Mouse (Mus musculus): ENCODE results near the gene Snhg11.
"Not testable (repeated sequence)": the region's sequence is repeated elsewhere in the genome, so short reads cannot be mapped to it uniquely, and the experiment has no call there.

Snhg11 gene

GRCm38 (mm10) chr2:158369474-158370172, 5.8 kb upstream of the Snhg11 start:
- DNase-seq (ENCODE audit: low spot score in 2 of 2), result no peak

GRCm38 (mm10) chr2:158370173-158370550, 5.3 kb upstream of the Snhg11 start:
- DNase-seq (ENCODE audit: low spot score in 2 of 2), result no peak

DNA sequence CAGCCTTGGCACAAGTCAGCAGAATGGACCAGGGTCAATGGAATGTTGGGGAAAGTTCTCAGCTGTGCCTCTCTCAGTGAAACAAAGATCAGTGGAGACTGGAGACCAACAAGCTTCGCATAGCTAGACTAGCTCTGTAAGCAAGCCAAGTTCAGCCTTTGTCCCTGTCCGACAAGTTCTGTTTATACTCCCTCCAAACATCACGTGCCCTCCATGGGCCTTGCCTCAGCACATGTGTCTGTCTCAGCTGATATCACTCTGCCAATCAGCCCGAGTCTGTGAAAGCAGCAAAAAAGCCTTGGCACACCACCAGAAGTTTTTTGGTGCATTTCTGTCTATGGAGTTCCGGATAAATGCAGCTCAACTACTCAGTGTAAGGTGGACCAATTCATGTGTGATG, 2.4 kb upstream of the Snhg11 start:
- peak in 1 of 2 experiments; percentile 22 for DNase-seq (ENCODE audit: low spot score in 2 of 2)

GRCm38 (mm10) chr2:158373516-158373915, 1.9 kb upstream of the Snhg11 start:
- no peak for DNase-seq (ENCODE audit: low spot score in 2 of 2)

DNA sequence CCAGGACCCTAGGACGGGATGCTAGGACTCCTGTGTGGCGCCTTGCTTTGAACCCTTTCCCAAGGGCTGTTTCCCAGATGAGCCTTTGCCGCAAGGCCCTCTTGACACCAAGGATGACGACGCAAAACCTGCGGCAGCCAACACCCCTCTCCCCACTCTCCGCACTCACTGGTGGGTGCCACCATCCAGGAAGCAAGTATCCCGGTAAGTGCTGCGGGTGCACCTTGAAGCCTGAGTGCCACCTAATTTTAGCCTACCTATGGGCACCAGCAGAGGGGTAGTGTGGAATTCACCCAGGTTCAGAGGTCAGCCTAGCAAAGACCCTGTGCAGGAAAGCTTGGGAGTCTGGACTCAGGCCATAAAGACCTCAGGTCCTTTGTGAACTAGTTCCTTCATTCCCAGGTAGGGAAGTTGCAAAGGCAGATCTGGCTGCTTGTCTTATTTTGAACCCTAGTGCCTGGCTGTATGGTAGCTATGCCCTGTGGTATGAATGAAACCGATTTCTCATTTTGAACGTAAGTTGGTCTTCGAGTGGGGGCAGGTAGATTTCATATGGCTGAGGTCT, 767 bp downstream of the Snhg11 start:
- DNase-seq (ENCODE audit: low spot score in 2 of 2), result no peak

- no peak for DNase-seq (ENCODE audit: low spot score in 2 of 2)
Measured at GRCm38 (mm10) chr2:158376798-158377197, 1.4 kb downstream of the Snhg11 start.

GRCm38 (mm10) chr2:158377811-158378210, 2.4 kb downstream of the Snhg11 start:
- DNase-seq (ENCODE audit: low spot score in 2 of 2), result no peak

DNA sequence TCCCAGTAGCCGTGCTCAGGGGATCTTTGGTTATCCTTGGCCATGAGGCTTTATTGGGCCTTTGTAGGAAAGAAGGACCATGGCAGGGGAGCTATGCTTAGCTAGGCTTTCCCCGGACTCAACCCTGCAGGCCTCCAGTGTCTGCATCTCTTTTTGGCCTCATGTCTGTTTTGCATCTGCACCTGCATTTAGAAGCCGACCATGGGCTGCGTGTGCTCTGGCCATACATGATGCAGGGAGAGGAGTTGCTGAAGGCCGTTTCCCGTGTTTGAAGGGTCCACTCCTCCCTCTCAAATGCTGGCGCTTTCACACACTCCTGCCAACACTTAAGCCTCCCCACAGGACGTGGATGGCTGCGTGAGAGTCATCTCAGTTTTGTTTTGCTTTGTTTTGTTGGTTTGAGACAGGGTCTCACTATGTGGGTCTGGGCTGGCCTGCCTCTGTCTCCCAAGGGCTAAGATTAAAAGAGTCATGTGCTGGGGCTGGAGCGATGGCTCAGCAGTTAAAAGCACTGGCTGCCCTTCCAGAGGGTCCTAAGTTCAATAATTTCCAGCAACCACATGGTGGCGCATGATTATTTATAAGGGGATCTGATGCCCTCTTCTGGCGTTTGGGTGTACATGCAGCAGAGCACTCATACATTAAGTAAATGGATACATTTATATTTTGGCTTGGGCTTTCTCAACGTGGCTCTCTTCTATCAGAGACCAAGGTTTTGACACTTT, 4.1 kb downstream of the Snhg11 start:
- DNase-seq (ENCODE audit: low spot score in 2 of 2), result no peak

DNA sequence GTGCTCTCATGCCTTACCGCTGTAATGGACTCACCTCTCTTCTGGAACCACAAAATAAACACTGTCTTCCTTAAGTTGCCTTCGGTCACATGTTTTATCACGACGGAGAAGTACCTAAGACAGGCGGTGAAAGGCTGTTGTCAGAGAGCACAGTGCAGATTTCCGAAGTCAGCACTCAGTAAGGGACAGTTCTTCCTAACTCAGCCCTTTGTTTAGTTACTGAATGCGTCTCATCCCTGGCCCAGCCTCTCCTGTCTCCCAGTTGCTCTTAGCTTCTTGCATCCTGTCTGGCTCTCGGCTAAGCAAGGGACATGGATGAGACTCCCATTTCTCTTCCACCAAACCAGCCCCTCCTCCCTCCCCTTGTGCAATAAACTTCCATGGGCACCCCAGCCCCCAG, 10.6 kb downstream of the Snhg11 start:
- DNase-seq (ENCODE audit: low spot score in 2 of 2), result no peak

GRCm38 (mm10) chr2:158389421-158389820, 14.0 kb downstream of the Snhg11 start:
- no peak for DNase-seq (ENCODE audit: low spot score in 2 of 2)

- DNase-seq (ENCODE audit: low spot score in 2 of 2), result no peak
Measured at GRCm38 (mm10) chr2:158396369-158396768, 20.9 kb downstream of the Snhg11 start.

- DNase-seq (ENCODE audit: low spot score in 2 of 2), result not testable (repeated sequence)
Measured at GRCm38 (mm10) chr2:158397140-158397539, 21.7 kb downstream of the Snhg11 start.

DNA sequence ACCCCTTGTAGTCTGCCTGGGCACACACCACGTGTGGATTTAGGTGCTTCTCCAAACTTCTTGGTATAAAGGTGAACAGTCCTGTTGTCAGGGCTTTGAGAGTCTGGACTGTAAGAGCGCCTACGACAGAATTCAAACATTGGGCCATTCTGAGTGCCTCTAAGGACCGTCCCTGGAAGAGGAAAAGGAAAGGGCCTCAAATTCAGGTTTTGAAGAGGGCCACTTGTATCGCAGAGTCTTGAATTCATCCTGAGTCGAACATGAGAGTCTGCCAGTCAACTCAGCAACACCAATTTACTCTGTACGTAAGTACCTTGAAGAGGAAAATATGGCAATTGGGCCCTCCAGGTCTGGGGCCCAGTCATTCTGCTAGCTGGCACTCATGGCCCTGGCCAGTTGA, 27.5 kb downstream of the Snhg11 start:
- no peak for DNase-seq (ENCODE audit: low spot score in 2 of 2)

GRCm38 (mm10) chr2:158408997-158409594, 33.7 kb downstream of the Snhg11 start:
- DNase-seq (ENCODE audit: low spot score in 2 of 2), result no peak

DNA sequence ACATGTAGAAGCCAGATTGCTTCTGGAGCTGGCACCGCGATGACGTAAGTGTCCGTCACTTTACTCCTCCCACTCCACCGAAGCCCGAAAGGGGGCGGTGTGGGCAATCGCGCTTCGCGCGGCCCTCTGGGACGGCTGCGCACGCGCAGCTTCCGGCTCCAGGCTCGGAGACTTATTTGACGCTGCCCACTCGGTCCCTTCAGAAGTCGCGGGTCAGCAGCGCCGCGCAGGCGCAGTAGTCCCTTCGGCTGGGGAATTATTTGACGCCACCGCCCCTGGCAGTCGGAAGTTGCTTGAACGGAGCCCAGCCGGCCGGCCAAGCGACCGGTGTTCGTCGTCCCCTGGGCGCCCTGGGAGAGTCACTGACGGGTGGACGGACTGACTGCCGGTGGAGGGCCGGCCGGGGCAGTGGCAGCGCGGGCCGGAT, 34.2 kb downstream of the Snhg11 start, which contains the start of gene Ralgapb:
TSS of gene Ralgapb (plus strand) at position 254 of the 427 bp plus-strand sequence.
- peak; percentile 95 to 99 for DNase-seq (ENCODE audit: low spot score in 2 of 2)

GRCm38 (mm10) chr2:158410022-158411014, 34.9 kb downstream of the Snhg11 start:
- DNase-seq (ENCODE audit: low spot score in 2 of 2), result peak; percentile 8 to 37

DNA sequence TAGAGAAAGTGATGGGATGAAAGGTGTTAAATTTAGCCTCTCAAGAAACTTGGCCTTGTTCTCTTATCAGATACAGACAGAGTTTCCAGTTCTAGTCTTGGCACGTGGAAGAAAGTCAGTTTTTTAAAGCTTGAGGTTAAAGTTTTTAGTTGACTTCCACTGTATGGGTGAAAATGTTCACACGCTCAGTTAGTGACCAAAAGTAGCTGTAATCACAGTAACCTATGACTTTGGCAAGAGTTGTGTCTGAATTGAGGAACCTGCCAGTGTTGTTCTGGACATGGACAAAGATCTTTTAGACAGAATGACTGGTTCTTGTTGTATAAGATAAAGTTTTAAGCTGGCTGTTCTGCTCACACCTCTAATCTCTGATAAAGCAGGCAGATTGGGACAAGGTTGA, 37.8 kb downstream of the Snhg11 start:
- no peak for DNase-seq (ENCODE audit: low spot score in 2 of 2)

DNA sequence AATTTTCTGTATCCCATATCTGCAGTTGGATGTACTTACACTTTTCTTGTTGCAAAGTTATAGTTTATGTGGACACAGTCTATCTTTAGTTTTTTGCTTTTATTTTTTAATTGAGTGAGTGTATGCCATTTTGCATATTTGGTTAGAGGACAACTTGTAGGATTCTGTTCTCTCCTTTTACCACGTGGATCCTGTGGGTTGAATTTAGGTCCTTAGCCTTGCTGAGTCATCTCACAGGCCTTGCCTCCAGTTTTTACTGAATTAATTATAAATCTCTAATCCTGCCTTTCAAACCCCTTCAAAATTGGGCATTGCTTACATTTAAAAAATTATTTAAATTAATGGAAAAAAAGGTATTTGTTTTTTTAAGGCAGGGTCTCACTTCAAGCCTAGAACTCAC, 40.4 kb downstream of the Snhg11 start:
- no peak for DNase-seq (ENCODE audit: low spot score in 2 of 2)

- no peak for DNase-seq (ENCODE audit: low spot score in 2 of 2)
Measured at GRCm38 (mm10) chr2:158418663-158419062, 43.2 kb downstream of the Snhg11 start.
